Mouse (Mus musculus) left cerebral cortex, postnatal 14 days (tissue): Measurements from ENCODE around the gene Snx18. TPM values are rescaled to one million over a fixed set of nuclear protein-coding genes. Genes with fewer than 3 reads are reported as not detected.
A peak's percentile ranks its signal among the peaks of the same experiment; 100 is the strongest.

Source experiments
- DNase-seq, 2 experiments: peaks; one replicate each; pipeline ENCODE4 v3.0.0; 2021 to 2022; ENCODE audit warnings: low spot score in 2 of 2, mixed read lengths in 1 of 2
- intact Hi-C: fragments of 180-260 bp; cut with DNase I; formaldehyde crosslinking; loops from one replicate; pipeline ENCODE4 v1.15.1; 2025
- total RNA-seq, 2 experiments: library from RNA; stranded (reverse); gene quantifications; 2 replicates each; pipeline ENCODE4 v1.2.3; 2021

Snx18 gene
- total RNA-seq, 2 experiments from 2014 or later: 22.8 to 24.6 TPM

DNA sequence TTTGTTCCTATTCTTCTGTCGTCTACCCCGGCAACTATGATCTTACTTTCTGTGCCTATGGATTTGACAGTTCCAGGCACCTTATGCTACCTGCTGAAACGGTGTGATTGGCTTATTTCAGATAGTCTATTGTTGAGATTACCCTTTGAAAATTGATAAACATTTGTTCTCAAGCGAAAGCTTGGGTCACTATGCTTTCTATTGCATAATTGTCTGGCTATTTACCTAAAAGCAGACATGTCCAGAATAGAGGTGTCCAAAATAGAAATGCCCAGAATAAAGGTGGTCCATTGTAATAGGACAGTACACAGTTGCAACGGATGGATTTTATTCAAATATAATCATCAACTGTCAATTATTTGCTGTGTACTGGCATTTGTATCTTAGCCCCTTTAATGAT, 36.9 kb downstream of the Snx18 start:
- no peak for DNase-seq
- intact Hi-C loops: no loop called here

- no peak for DNase-seq
- intact Hi-C loops: no loop called here
These were observed 38.0 kb downstream of the Snx18 start for GRCm38 (mm10) chr13:113580400-113580790.

GRCm38 (mm10) chr13:113579788-113580399, 38.5 kb downstream of the Snx18 start:
- no peak for DNase-seq
- intact Hi-C loops: no loop called here

DNA sequence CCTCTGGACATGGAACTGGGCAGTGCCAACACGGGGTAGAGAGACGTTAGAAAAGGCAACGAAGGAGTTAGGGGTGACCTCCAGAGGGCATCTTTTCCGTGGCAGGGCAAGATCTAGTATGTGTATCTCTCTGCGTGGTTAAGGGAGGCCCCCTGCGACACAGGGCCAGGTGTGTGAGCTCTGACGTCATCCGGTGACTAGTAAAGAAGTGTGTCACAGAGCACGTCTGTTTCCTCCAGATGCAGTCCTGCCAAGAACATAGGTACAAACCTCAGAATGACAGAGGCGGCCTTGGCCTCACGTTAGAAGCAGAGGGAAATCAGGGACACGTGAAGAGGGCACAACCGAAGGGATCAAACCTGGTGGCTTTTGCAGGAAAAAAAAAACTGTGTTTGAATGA, 44.1 kb downstream of the Snx18 start:
- DNase-seq: no peak
- intact Hi-C loops: no loop called here

- intact Hi-C loops: no loop called here
- no peak for DNase-seq
These were observed 45.0 kb downstream of the Snx18 start for GRCm38 (mm10) chr13:113573377-113573776.

- intact Hi-C loops: no loop called here
- no peak for DNase-seq
These were observed 46.2 kb downstream of the Snx18 start for GRCm38 (mm10) chr13:113572046-113572686.

GRCm38 (mm10) chr13:113569526-113569925, 48.8 kb downstream of the Snx18 start:
- no peak for DNase-seq
- intact Hi-C loops: no loop called here

- intact Hi-C loops: no loop called here
These were observed 51.4 kb downstream of the Snx18 start for GRCm38 (mm10) chr13:113566951-113567350.

GRCm38 (mm10) chr13:113566411-113566810, 52.0 kb downstream of the Snx18 start:
- no peak for DNase-seq
- intact Hi-C loops: no loop called here

More at GRCm38 (mm10) chr13:113566951-113567350, 51.4 kb downstream of the Snx18 start:
- DNase-seq: no peak

GRCm38 (mm10) chr13:113559646-113560045, 58.7 kb downstream of the Snx18 start:
- no peak for DNase-seq
- intact Hi-C loops: no loop called here

DNA sequence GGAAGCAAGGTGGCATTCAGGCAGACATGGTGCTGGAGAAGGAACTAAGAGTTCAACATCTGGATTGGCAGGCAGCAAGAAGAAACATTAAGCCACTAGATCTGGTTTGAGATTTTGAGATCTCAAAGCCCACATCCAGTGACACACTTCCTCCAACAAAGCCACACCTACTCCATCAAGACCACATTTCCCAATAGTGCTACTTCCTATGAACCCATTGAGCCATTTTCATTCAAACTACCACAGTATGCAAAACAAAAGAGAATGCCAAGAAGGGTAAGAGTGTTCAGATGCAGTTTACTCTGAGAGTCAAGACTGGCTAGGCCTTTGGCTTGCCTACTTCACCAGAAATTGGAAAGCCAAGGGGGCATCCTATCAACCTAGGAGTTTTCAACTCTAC, 61.8 kb downstream of the Snx18 start:
- intact Hi-C loops: no loop called here
- no peak for DNase-seq

GRCm38 (mm10) chr13:113555226-113555625, 63.1 kb downstream of the Snx18 start:
- DNase-seq: no peak
- intact Hi-C loops: no loop called here

GRCm38 (mm10) chr13:113553603-113554230, 64.6 kb downstream of the Snx18 start:
- intact Hi-C loops: no loop called here
- no peak for DNase-seq

GRCm38 (mm10) chr13:113552341-113552740, 66.0 kb downstream of the Snx18 start:
- intact Hi-C loops: no loop called here
- DNase-seq: no peak

- DNase-seq: peak in 1 of 2 experiments; percentile 4
- intact Hi-C loops: no loop called here
These were observed 67.3 kb downstream of the Snx18 start for GRCm38 (mm10) chr13:113550866-113551565.

DNA sequence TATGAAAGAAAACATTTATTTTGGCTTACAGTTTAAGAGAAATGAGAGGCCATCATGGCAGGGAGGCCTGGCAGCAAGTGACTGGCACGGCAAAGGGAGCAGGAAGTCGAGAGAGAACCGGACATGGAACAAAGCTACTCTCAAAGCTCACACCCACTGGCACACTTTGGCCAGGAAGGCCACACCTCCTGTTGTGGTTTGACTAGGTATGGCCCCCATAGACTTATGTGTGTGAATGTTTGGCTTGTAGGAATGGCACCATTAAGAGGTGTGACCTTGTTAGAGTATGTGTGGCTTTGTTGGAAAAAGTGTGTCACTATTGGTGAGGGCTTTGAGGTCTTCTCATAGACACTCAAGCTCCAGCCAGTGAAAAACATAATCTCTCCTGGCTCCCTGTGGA, 69.3 kb downstream of the Snx18 start:
- DNase-seq: no peak
- intact Hi-C loops: no loop called here

DNA sequence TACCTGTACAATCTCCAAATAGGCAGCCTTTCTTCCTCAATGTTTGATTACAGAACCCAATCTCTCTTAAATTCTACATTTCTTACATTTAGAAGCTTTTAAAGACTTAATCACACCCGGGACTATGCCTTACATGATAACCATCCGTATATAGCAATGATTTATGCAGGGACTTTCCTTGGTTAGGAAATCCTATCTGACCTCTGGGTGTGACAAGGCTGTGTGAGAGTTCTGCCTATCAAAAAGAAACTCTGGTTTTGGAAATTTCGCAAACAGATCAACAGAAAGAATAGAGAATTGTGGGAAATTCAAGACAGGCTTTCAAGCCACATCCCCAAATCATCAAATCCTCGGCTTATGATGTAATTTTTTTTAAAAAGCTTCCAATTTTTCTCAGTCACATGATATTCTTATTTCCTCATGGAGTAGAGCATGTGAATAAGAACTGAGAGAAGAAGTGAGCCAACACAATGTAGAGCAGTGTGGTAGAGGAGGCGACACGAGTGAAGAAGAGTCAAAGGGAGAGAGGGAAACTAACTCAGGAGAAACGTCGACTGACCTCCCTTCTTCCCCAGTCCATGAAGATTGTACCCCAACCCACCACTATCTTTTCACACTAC, 70.4 kb downstream of the Snx18 start:
- no peak for DNase-seq

GRCm38 (mm10) chr13:113542374-113542773, 76.0 kb downstream of the Snx18 start:
- DNase-seq: no peak
- intact Hi-C loops: no loop called here

More for the DNA sequence above, 70.4 kb downstream of the Snx18 start:
- intact Hi-C loops: no loop called here
